Mouse (Mus musculus) olfactory bulb, adult 2 months (tissue): ENCODE results near the gene Asxl2.

Source experiments
- CTCF ChIP-seq: fragments of 200-500 bp; IDR thresholded peaks from 2 replicates; pipeline ENCODE4 v1.5.1; 2012; ENCODE audit warnings: low read depth, mild to moderate bottlenecking, low read length, moderate library complexity; ENCODE audit not compliant: insufficient read depth
- POLR2A ChIP-seq: fragments of 200-500 bp; IDR thresholded peaks from 2 replicates; pipeline ENCODE4 v1.6.1; 2012; ENCODE audit warnings: mild to moderate bottlenecking, low read depth, low read length, moderate library complexity; ENCODE audit not compliant: insufficient read depth

GRCm38 (mm10) chr12:3463087-3463486 is 36.4 kb downstream of the Asxl2 start:
- TF ChIP-seq POLR2A (no peak), CTCF (no peak)
